Mouse (Mus musculus) adrenal gland (tissue): ENCODE data around the gene Cmtm2b.

ENCODE experiments used
- intact Hi-C: fragments of 180-260 bp; cut with DNase I; formaldehyde crosslinking; loops from one replicate; pipeline ENCODE4 v1.15.1; 2025

Cmtm2b gene

GRCm38 (mm10) chr8:104341678-104342077 lies 19.6 kb downstream of the Cmtm2b start:
- intact Hi-C loops: loop anchor here (5.0 to 10.0 kb wide), 3 partner anchors 56 to 197 kb away; partner anchors contain the start of genes Cklf and Cmtm4

DNA sequence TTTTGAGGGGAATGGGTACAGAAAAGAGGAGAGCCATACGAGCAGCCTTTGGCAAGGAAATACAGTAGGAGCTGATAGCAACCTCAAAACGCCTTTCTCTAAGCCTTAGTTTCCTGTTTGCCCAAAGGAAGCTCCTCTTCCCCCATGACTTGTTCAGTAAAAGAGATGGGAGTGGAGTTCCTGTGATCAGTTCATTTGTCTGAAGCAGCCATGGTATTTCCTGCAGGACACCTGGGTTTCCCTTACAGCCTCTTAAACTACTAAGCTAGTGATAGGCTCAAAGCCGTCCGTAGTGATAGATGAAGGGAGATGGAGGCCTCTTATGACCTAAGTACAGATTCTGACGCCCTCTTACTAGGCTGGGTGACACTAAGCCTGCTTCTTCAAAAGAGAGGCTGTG lies 20.4 kb downstream of the Cmtm2b start:
- intact Hi-C loops: loop anchor here (5.0 to 10.0 kb wide), 3 partner anchors 55 to 198 kb away; partner anchors contain the start of genes Cklf and Cmtm4

- intact Hi-C loops: loop anchor here (2.0 to 10.0 kb wide), 5 partner anchors 53 to 227 kb away; partner anchors contain the start of genes Cklf, Cmtm4 and Dync1li2
Measured at GRCm38 (mm10) chr8:104343957-104344356, 21.9 kb downstream of the Cmtm2b start.

- intact Hi-C loops: loop anchor here (2.0 to 10.0 kb wide), 5 partner anchors 53 to 226 kb away; partner anchors contain the start of genes Cklf, Cmtm4 and Dync1li2
Measured at GRCm38 (mm10) chr8:104344622-104345021, 22.6 kb downstream of the Cmtm2b start.

DNA sequence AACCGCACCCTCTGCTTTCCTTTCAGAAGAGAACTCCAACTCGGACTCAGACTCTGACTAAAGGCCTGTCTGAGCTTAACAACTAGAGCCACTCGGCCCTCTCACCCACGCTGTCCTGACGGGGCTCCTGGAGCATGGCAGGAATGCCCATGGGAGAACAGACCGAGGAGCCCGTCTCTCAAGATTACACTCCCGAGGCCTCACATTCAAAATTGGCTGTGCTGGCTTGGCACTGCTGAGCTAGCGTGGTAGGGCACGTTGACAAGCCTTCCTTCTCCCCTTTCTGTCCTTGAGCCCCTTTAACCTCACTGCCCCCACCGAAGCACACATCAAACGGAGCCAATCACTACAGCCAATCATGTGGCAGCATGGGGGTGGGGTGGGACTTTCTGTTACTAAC lies 24.7 kb downstream of the Cmtm2b start:
- intact Hi-C loops: loop anchor here (10.0 kb wide), 1 partner anchor 202 kb away; no protein-coding TSS in a partner anchor

DNA sequence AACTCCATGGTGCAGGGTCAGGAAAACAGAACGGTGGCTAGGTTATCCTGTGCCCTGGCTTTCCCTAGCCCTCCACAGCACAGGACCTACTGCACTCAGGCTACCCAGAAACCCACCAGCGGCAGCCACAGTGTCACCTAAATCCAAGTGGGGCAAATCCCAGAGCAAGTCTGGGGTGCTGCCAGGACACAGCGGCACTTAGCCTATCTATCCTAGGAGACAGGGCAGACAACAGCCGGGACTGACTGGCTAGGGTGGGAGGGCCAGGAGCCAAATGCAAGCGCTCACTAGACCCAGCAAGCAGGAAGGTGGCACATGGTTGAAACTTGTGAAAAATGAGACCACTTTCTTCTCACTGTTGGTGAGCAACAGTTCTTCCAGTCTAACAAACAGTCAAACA lies 26.9 kb downstream of the Cmtm2b start:
- intact Hi-C loops: loop anchor here (10.0 kb wide), 1 partner anchor 204 kb away; no protein-coding TSS in a partner anchor

GRCm38 (mm10) chr8:104350047-104350446 lies 28.0 kb downstream of the Cmtm2b start:
- intact Hi-C loops: no loop called here

- intact Hi-C loops: no loop called here
Measured at GRCm38 (mm10) chr8:104353186-104353585, 31.2 kb downstream of the Cmtm2b start.

DNA sequence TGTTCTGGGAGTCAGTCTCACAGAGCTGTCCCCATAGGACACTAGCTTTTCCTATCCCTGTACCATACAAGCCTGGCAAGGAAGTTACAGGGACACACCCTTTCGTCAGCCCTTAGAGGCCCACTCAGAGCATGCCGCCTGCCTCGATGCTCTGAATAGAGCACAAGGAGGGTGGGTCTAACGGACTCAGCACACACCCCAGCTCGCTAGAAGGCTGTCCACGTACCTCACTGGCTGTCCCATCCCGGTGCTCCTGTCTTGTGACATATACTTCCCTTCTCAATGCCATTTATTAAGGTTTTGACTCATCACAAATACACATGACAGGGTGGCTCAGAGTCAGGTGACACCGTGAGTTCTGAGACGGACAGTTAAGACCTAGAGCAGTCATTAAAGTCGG lies 32.5 kb downstream of the Cmtm2b start:
- intact Hi-C loops: no loop called here

DNA sequence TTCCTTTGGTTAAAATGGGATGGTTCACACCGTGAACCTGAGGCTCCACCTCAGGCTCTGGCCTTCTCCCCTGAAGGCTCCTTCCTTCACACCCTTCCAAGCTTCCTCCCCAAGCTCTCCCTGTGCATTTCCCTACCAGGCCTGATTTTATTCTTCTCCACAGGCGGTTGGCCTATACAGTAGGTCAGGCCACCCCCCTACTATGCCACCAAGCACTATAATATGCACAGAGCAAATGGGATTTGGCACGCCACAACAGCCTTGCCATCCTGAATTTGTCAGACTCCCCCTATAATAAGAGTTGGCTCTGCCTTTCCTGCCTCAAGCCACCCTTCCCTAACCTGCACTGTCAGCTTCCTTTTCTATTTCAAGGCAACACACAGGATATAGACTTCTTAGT lies 36.6 kb downstream of the Cmtm2b start:
- intact Hi-C loops: no loop called here

DNA sequence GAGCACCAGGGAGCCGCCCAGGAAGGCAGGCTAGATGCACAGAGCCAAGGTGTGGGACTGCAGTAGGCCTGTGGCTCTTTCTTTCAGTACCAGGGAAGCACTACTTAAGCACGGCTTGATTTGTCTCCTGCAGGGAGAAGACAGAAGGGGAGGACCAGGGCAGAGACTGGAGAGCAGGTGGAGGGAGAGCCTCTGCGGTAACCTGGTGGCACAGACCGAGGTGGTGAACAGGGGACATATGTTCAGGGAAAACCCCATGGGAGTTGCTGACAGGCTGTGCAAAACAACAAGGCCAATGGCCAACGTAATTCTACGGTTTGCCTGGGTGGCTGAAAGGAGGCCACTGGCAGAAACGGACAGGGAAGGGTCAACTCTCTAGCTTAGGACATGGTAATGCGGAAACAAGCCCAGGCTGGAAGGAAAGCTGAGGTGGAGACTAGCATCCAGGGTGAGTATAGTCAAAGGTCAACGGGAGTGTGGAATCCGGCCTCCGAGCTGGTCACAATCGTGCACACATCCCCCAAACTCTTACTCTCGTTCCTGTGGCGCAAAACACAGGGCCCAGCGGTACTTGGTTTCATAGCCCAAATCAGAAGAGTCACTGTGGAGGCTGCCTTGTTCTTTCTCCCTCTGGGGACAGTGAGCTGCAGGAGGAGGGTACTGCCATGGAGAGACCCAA lies 37.9 kb downstream of the Cmtm2b start:
- intact Hi-C loops: no loop called here

DNA sequence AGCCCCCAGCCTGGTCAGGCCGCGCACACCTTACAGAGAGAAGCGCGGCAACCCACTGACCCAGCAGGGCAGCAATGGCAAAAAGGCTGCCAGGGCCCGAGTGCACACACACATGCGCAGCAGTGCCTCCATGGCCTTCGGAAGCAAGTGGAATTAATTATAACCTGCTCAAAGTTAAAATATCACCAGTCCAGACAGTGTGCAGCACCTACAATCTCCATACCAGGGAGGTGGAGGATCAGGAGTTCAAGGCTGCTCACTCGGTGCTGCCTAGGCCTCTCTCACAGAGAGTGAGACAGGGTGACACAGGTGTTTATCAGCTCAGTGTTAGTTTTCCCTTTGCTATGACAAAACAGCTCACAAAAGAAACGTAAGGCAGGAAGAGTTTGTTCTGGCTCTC lies 43.7 kb downstream of the Cmtm2b start:
- intact Hi-C loops: no loop called here

- intact Hi-C loops: no loop called here
Measured at GRCm38 (mm10) chr8:104367398-104367797, 45.4 kb downstream of the Cmtm2b start.

DNA sequence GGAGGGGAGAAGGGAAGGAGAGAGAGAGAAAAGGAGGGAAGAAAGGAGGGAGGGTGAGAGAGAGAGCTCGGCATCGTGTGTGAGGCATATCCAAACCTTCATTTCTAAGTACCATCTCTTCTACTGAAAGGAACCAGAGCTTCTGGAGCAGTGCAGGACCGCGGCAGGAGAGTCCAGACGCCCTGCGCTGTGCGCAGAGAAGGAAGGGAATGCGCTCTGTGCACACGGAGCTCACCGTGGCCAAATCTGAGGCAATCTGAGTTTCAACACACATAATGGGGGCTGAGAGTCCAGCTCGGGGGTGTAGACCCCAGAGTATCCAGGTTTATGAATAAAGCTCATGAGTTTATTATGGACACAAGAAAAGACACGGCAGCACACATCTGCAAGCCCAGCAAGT lies 47.6 kb downstream of the Cmtm2b start:
- intact Hi-C loops: no loop called here

- intact Hi-C loops: no loop called here
Measured at GRCm38 (mm10) chr8:104370071-104370470, 48.0 kb downstream of the Cmtm2b start.

DNA sequence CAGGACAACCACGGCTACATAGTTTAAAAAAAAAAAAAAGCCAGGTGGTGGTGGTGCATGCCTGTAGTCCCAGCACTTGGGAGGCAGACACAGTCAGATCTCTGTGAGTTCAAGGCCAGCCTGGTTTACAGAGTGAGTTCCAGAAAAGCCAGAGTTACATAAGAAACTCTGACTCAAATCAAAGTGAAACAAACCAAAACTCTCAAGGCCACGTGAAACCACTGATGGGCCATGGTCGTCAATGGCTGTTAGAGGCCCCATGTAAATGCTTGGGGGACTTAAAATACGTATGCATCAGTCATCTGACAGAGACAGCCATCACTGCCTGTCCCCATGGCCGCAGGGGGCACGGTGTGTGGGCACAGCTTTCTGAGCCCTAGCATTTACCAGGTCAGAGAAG lies 49.1 kb downstream of the Cmtm2b start:
- intact Hi-C loops: no loop called here

GRCm38 (mm10) chr8:104373779-104374178 lies 51.7 kb downstream of the Cmtm2b start:
- intact Hi-C loops: no loop called here

- intact Hi-C loops: no loop called here
Measured at GRCm38 (mm10) chr8:104374269-104374668, 52.2 kb downstream of the Cmtm2b start.

- intact Hi-C loops: no loop called here
Measured at GRCm38 (mm10) chr8:104374864-104375846, 53.1 kb downstream of the Cmtm2b start.

- intact Hi-C loops: no loop called here
Measured at GRCm38 (mm10) chr8:104375959-104376358, 53.9 kb downstream of the Cmtm2b start.

- intact Hi-C loops: no loop called here
Measured at GRCm38 (mm10) chr8:104376669-104377068, 54.6 kb downstream of the Cmtm2b start.

DNA sequence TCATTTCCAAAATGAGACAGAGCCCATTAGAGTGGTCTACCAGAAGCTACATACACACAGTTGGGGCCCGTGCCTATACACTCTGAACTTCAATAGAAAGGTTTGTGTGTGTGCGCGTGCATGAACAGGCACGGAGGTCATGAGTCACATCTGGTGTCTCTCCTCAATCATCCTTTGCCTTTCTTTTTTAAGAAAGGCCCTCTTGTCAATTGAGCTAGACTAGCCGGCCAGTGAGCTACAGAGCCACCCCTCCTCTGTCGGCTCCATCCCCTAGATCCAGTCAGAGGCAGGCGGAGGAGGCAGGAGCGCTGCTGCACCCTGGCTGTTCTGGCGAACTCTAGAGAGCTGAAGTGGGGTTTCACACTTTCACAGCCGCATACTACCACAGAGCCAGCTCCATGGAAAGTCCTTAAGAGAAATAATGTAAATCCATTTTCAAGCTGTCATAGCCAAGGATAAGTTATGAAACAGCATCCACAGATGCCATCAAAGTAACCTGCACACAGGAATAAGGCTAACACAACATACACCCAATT lies 57.3 kb downstream of the Cmtm2b start:
- intact Hi-C loops: no loop called here
